Mouse (Mus musculus): ENCODE measurements around the gene Nosip.

The Nosip gene

GRCm38 (mm10) chr7:45035631-45036030 lies 26.6 kb upstream of the Nosip start:
- in situ Hi-C loops (cut with MboI, MseI) = loop anchor here (5.0 kb wide), 1 partner anchor 37 kb away; no protein-coding TSS in a partner anchor

GRCm38 (mm10) chr7:45036702-45037101 lies 25.5 kb upstream of the Nosip start:
- in situ Hi-C loops (cut with MboI, MseI) = loop anchor here (5.0 kb wide), 1 partner anchor 36 kb away; no protein-coding TSS in a partner anchor

- in situ Hi-C loops (cut with MboI, MseI) = loop anchor here (5.0 kb wide), 1 partner anchor 34 kb away; no protein-coding TSS in a partner anchor
Measured at GRCm38 (mm10) chr7:45037720-45038361, 24.4 kb upstream of the Nosip start.

DNA sequence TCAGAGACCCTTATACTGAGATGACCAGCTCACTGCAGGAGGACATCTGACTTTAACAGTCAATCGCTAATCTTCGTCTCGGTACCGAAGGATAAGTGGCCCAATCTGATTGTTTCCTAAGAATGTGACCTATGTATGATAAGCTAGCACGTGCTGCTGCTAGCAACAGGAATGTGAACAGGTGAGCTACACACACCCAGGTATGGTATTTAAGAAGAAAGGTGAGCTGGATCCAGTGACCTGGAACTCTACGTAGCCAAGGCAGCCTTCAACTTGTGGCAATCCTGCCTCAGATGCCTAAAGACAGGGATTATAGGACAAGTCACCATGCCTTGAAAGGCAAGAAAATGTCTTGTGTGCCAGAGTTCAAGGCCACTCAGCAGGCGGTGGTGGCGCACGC lies 23.8 kb upstream of the Nosip start:
- in situ Hi-C loops (cut with MboI, MseI) = loop anchor here (5.0 kb wide), 1 partner anchor 34 kb away; no protein-coding TSS in a partner anchor

GRCm38 (mm10) chr7:45040851-45041250 lies 21.4 kb upstream of the Nosip start:
- in situ Hi-C loops (cut with MboI, MseI) = no loop called here

DNA sequence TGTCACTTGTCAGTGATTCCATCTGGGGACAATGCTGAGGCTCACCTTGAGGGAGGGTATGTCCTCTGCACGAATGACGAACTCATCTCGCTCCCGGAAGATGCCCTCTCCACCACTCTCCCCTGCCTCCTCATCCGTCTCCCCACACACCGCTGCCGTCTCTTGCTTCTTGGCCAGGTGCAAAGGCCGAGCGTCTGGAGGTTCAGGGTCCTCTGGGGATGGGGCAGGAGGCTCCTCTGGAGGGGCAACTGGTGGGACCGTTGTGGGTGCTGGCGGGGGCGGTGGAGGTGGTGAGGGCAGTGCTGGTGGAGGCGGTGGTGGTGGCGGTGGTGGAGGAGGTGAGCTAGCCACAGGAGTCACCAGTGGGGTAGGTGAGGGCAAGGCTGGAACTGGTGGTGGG lies 18.9 kb upstream of the Nosip start:
- in situ Hi-C loops (cut with MboI, MseI) = no loop called here

GRCm38 (mm10) chr7:45045741-45046140 lies 16.5 kb upstream of the Nosip start:
- in situ Hi-C loops (cut with MboI, MseI) = no loop called here

- in situ Hi-C loops (cut with MboI, MseI) = no loop called here
Measured at GRCm38 (mm10) chr7:45046853-45047350, 15.3 kb upstream of the Nosip start.

DNA sequence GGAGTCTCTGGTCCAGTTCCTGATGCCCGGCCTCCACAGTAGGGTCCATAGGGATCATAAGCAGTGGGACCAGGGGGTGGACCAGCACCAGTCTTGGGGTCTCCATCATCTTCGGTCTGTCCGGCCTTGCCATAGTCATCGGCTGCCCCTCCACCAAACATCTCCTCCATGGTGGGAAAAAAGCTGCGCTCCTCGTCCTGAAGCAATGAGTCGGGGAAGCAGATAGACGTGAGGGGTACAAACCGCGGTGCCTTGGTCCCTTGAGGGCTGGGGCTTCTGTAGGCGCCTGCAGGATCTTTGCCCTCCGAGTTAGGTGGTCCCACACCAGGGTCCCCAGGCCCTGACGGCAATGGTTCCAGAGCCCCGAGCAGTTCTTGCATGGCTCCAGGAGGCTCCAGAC lies 14.7 kb upstream of the Nosip start:
- in situ Hi-C loops (cut with MboI, MseI) = no loop called here

DNA sequence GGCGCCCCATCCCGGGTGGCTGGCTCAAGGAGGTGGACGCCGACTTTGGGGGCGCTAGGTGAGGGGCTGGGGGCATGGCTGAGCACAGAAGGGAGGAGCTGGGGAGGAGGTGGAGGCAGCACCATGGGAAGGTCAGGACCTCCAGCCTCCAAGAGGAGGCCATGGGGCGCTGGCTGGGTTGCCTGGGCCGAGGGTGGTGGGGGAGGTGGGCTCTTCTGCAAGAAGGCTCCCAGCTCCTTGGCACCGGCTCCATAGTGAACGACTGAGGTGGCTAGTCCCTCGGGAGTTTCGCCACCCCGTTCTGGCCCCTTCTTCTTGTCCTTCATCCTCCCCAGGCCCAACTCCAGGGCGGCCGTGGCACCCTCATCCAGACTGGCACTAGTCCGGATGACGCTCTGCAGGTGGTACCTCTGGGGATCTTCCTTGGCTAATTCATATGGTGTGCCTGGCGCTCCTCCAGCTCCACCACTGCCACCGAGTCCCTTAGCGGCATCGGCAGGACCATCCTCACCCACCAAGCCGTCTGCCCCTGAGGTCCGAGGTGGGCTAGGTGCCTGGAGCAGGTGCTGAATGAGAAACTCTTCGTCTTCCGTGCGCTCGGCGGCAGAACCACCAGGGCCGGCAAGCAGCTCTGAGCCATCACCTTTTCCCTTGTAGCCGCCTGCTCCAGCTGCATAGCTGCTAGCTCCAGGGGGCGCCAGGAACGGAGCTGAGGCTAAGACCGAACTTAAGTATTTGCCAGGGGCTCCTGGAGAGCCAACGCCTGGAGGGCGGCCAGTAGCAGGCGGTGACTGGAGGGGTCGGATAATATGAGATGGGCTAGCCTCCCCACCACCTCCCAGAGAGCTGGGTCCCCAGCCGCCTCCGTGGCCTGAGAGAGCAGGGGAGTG lies 14.0 kb upstream of the Nosip start:
- in situ Hi-C loops (cut with MboI, MseI) = no loop called here

DNA sequence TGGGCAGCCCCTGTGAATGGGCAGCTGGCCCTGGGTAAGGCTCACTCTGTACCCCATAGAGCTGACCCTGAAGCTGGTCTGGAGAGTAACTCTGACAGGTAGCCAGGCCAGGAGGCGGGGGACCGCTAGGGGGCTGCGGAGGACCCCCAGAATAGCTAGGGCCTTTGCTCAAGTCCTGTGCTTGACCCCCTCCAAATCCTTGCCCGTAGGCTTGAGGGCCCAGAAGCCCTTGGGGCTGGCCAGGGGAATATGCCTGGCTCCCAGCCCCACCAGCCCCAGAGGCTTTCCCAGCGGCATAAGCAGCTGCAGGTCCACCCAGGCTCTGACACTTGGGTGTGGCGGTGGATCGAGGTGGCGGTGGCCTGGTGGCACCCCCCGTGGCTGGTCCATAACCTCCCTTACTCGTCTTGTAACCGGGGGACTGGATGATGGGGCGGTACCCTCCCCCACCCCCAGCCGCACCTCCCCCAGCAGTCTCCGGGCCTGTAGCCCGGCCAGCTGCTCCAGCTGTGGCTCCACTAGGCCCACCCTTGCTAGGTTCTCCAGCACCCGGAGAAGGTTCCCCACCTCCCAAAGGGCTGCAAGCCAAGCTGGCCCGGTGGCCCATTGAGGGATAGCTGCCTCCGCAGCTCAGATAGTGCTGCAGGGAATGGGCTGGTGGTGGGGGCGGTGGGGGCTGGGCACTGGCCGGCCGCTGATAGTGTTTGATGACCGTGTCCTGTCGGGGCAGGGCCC lies 13.1 kb upstream of the Nosip start:
- in situ Hi-C loops (cut with MboI, MseI) = no loop called here

DNA sequence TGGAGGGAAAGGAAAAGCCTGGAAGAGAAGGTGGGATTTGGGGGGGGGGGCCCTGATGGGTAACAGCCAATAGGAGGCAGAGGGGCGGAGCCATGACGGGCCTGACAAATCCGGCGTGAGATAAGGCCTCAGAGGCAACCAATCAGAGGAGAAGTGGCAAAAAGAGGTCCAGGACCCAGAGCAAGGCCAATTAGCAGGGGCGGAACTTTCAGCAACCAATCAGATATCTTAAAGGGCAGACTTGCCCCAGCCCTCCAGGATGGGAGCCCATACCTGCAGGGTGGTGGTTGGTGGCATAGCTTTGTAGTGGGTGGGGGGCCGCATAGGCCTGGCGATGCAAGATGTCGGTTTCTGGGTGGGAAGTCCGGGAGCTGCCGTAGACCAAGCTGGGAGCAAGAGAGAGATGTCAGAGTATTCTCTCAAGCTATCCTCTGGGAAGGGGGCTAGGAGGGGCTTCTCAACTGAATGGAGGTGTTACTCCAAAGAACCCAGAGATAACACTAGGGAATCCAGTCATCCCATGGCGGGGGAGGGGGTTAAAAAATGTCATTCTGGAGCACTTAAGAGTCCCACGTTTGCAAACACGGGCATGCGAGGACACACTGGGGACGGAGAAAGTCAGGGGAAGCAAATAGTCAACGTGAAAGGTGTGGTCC lies 11.2 kb upstream of the Nosip start:
- in situ Hi-C loops (cut with MboI, MseI) = no loop called here

GRCm38 (mm10) chr7:45051601-45051974 lies 10.6 kb upstream of the Nosip start:
- in situ Hi-C loops (cut with MboI, MseI) = no loop called here

GRCm38 (mm10) chr7:45052181-45052861 lies 9.9 kb upstream of the Nosip start:
- in situ Hi-C loops (cut with MboI, MseI) = no loop called here

DNA sequence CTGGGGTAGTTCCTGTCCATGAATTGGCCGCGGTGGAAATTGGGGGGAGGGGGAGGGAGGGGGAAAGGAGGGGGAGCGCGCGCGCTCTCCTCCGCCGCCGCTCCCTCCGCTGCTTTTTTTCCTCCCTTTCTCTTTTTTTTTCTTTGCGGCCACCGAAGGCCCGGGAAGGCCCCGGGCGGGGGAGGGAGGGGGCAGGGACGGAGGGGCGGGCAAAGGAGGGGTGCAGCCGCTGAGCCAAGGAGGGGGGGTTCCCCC lies 9.4 kb upstream of the Nosip start, which contains the start of gene Prr12:
Prr12 (minus strand) TSS at position 20 of the 255 bp plus-strand sequence.
- in situ Hi-C loops (cut with MboI, MseI) = no loop called here

GRCm38 (mm10) chr7:45053117-45053930 lies 8.9 kb upstream of the Nosip start:
- in situ Hi-C loops (cut with MboI, MseI) = no loop called here

GRCm38 (mm10) chr7:45053931-45054510 lies 8.2 kb upstream of the Nosip start:
- in situ Hi-C loops (cut with MboI, MseI) = no loop called here

DNA sequence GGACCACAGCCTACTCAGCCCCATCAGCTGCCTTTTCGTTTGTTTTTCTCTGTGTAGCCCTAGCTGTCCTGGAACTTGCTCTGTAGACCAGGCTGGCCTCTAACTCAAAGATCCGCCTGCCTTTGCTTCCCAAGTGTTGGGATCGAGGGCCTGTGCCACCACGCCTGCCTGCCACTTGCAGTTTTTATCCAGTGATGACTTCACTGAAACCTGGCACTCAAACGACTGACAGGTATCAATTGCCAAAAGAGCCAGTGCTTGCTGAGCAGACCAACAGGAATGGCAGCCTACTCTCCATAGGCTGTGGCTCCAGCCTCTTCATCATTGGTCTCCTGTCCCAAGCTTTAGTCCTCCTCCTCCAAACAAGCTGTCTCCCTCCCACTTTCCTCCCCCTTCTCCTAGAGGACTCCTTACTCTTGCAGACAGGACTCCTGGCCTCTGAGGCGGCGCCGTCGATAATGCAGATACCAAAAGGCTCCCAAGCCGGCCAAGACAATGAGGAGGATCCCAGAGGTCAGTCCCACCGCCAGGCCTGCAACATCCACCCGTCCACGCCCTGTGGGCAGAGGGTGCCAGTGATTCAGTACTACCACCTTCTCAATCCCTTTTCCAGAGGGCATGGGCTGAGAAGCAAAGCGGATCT lies 5.8 kb upstream of the Nosip start:
- in situ Hi-C loops (cut with MboI, MseI) = no loop called here

- in situ Hi-C loops (cut with MboI, MseI) = no loop called here
Measured at GRCm38 (mm10) chr7:45056972-45057348, 5.3 kb upstream of the Nosip start.
